Mouse (Mus musculus) neural tube, embryonic 13.5 days (tissue): ENCODE data around the gene Ttc7b. TPM values are rescaled to one million over a fixed set of nuclear protein-coding genes. Genes with fewer than 3 reads are reported as not detected.

Source experiments
- ATAC-seq: fragments of 200-750 bp; cut with Nextera tagmentation; 2 replicates; pipeline ENCODE4 v1.8.0; 2017; ENCODE audit warnings: low read depth, mild to moderate bottlenecking, moderate TSS enrichment, moderate library complexity
- H3K27ac ChIP-seq: fragments of 300-500 bp; sonication (generic); replicated peaks from 2 replicates; pipeline ENCODE4 v1.5.1; 2015; ENCODE audit warnings: moderate library complexity, mild to moderate bottlenecking, inconsistent platforms
- H3K27me3 ChIP-seq: fragments of 300-500 bp; sonication (generic); 2 replicates; pipeline ENCODE4 v1.6.1; 2015; ENCODE audit warnings: mild to moderate bottlenecking, inconsistent platforms
- H3K36me3 ChIP-seq: fragments of 300-500 bp; sonication (generic); 2 replicates; pipeline ENCODE4 v1.6.1; 2015; ENCODE audit warnings: mild to moderate bottlenecking, inconsistent platforms
- H3K4me1 ChIP-seq: fragments of 300-500 bp; sonication (generic); replicated peaks from 2 replicates; pipeline ENCODE4 v1.6.1; 2015; ENCODE audit warnings: inconsistent platforms
- H3K4me2 ChIP-seq: fragments of 300-500 bp; sonication (generic); 2 replicates; pipeline ENCODE4 v1.6.1; 2015; ENCODE audit warnings: inconsistent platforms, mild to moderate bottlenecking, moderate library complexity
- H3K4me3 ChIP-seq: fragments of 300-500 bp; sonication (generic); 2 replicates; pipeline ENCODE4 v1.5.1; 2015; ENCODE audit warnings: mild to moderate bottlenecking, inconsistent platforms
- H3K9ac ChIP-seq: fragments of 300-500 bp; sonication (generic); 2 replicates; pipeline ENCODE4 v1.6.1; 2015; ENCODE audit warnings: moderate library complexity, mild to moderate bottlenecking, inconsistent platforms
- H3K9me3 ChIP-seq: fragments of 300-500 bp; sonication (generic); 2 replicates; pipeline ENCODE4 v1.6.1; 2016; ENCODE audit warnings: inconsistent platforms
- WGBS: fragments of 180-500 bp; shearing (Covaris S2); methylation state at CpG from one replicate; pipeline ENCODE4 v1.1.7; 2015; 5-methylcytosine and 5-hydroxymethylcytosine counted together
- polyA plus RNA-seq: library from polyadenylated mRNA; unstranded; fragments of >200 nt; fragmentation: Nextera tagmentation; extraction: Ambion mirVana; gene quantifications from 2 replicates; pipeline ENCODE4 v1.2.1, GENCODE M21; 2015

The Ttc7b gene
- polyA plus RNA-seq, 1 experiment from 2014 or later = 7.3 TPM

GRCm38 (mm10) chr12:100503659-100504058 is 17.0 kb downstream of the Ttc7b start:
- peaks cover 15% of the 10 kb centered on the region for H3K36me3 ChIP-seq
- H3K9ac ChIP-seq = no peak overlapping the region
- H3K4me2 ChIP-seq = no peak overlapping the region
- H3K27me3 ChIP-seq = no peaks in the 10 kb centered on the region
- no peaks in the 10 kb centered on the region for H3K9me3 ChIP-seq
- H3K4me1 ChIP-seq = peaks cover 9% of the 10 kb centered on the region; the same call in 1 of the 2 replicates
- WGBS = 85% methylated on average over 4 of the region's 4 CpGs
- no peak overlapping the region for H3K27ac ChIP-seq
- ATAC-seq = no peak
- H3K4me3 ChIP-seq = no peak overlapping the region

GRCm38 (mm10) chr12:100502544-100502943 is 18.1 kb downstream of the Ttc7b start:
- Histone ChIP-seq H3K36me3 (peaks cover 25% of the 10 kb centered on the region), H3K4me1 (peaks cover 9% of the 10 kb centered on the region; the same call in 1 of the 2 replicates), H3K27me3 (no peaks in the 10 kb centered on the region), H3K27ac (no peak overlapping the region), H3K9ac (no peak overlapping the region), H3K4me2 (no peak overlapping the region), H3K9me3 (no peaks in the 10 kb centered on the region), H3K4me3 (no peak overlapping the region)
- ATAC-seq = no peak
- 87% methylated on average over 3 of the region's 3 CpGs for WGBS

GRCm38 (mm10) chr12:100501261-100501660 is 19.4 kb downstream of the Ttc7b start:
- H3K9me3 ChIP-seq = no peaks in the 10 kb centered on the region
- no peak for ATAC-seq
- no peak overlapping the region for H3K4me2 ChIP-seq
- no peak overlapping the region for H3K27ac ChIP-seq
- H3K9ac ChIP-seq = no peak overlapping the region
- no peak overlapping the region for H3K4me3 ChIP-seq
- peaks cover 9% of the 10 kb centered on the region; the same call in 1 of the 2 replicates for H3K4me1 ChIP-seq
- H3K36me3 ChIP-seq = peaks cover 37% of the 10 kb centered on the region
- 94% methylated on average over 4 of the region's 4 CpGs for WGBS
- no peaks in the 10 kb centered on the region for H3K27me3 ChIP-seq

GRCm38 (mm10) chr12:100499469-100499868 is 21.2 kb downstream of the Ttc7b start:
- Histone ChIP-seq H3K4me2 (no peak overlapping the region), H3K27me3 (no peaks in the 10 kb centered on the region), H3K9me3 (no peaks in the 10 kb centered on the region), H3K4me3 (no peak overlapping the region), H3K4me1 (peaks cover 9% of the 10 kb centered on the region; the same call in 1 of the 2 replicates), H3K27ac (no peak overlapping the region), H3K9ac (no peak overlapping the region), H3K36me3 (peaks cover 51% of the 10 kb centered on the region)
- no peak for ATAC-seq
- WGBS = 88% methylated on average over 13 of the region's 13 CpGs

- H3K27me3 ChIP-seq = no peaks in the 10 kb centered on the region
- 90% methylated on average over 5 of the region's 5 CpGs for WGBS
- H3K4me1 ChIP-seq = peaks cover 6% of the 10 kb centered on the region; the same call in 1 of the 2 replicates
- H3K4me3 ChIP-seq = no peak overlapping the region
- no peak overlapping the region for H3K4me2 ChIP-seq
- ATAC-seq = no peak
- H3K9ac ChIP-seq = no peak overlapping the region
- no peak overlapping the region for H3K27ac ChIP-seq
- H3K36me3 ChIP-seq = peaks cover 63% of the 10 kb centered on the region
- no peaks in the 10 kb centered on the region for H3K9me3 ChIP-seq
Measured at GRCm38 (mm10) chr12:100498006-100498405, 22.6 kb downstream of the Ttc7b start.

- Histone ChIP-seq H3K36me3 (peaks cover 76% of the 10 kb centered on the region), H3K4me1 (no peaks in the 10 kb centered on the region), H3K4me3 (no peak overlapping the region), H3K27me3 (no peaks in the 10 kb centered on the region), H3K9ac (no peak overlapping the region), H3K4me2 (no peak overlapping the region), H3K27ac (no peak overlapping the region), H3K9me3 (no peaks in the 10 kb centered on the region)
- ATAC-seq = no peak
- 95% methylated on average over 7 of the region's 7 CpGs for WGBS
Measured at GRCm38 (mm10) chr12:100495083-100495482, 25.5 kb downstream of the Ttc7b start.

GRCm38 (mm10) chr12:100493211-100493610 is 27.4 kb downstream of the Ttc7b start:
- WGBS = 87% methylated on average over 5 of the region's 5 CpGs
- no peak overlapping the region for H3K9ac ChIP-seq
- H3K36me3 ChIP-seq = peaks cover 76% of the 10 kb centered on the region
- ATAC-seq = no peak
- no peaks in the 10 kb centered on the region for H3K9me3 ChIP-seq
- no peak overlapping the region for H3K4me2 ChIP-seq
- H3K27me3 ChIP-seq = no peaks in the 10 kb centered on the region
- no peak overlapping the region for H3K27ac ChIP-seq
- no peak overlapping the region for H3K4me3 ChIP-seq
- H3K4me1 ChIP-seq = 0 out of 2 replicates have a peak, but pooled peaks cover 7% of the 10 kb centered on the region

GRCm38 (mm10) chr12:100492676-100493075 is 27.9 kb downstream of the Ttc7b start:
- 83% methylated on average over 3 of the region's 3 CpGs for WGBS

GRCm38 (mm10) chr12:100491967-100492611 is 28.5 kb downstream of the Ttc7b start:
- ATAC-seq = no peak
- H3K4me1 ChIP-seq = 0 out of 2 replicates have a peak, but pooled peaks cover 7% of the 10 kb centered on the region
- H3K4me3 ChIP-seq = no peak overlapping the region
- WGBS = 95% methylated on average over 10 of the region's 10 CpGs
- peaks cover 70% of the 10 kb centered on the region for H3K36me3 ChIP-seq
- H3K27ac ChIP-seq = no peak overlapping the region
- no peaks in the 10 kb centered on the region for H3K9me3 ChIP-seq
- H3K9ac ChIP-seq = no peak overlapping the region
- H3K4me2 ChIP-seq = no peak overlapping the region
- H3K27me3 ChIP-seq = no peaks in the 10 kb centered on the region

More at GRCm38 (mm10) chr12:100492676-100493075, 27.9 kb downstream of the Ttc7b start:
- Histone ChIP-seq H3K9ac (no peak overlapping the region), H3K9me3 (no peaks in the 10 kb centered on the region), H3K27ac (no peak overlapping the region), H3K4me3 (no peak overlapping the region), H3K27me3 (no peaks in the 10 kb centered on the region), H3K4me2 (no peak overlapping the region), H3K36me3 (peaks cover 73% of the 10 kb centered on the region), H3K4me1 (0 out of 2 replicates have a peak, but pooled peaks cover 7% of the 10 kb centered on the region)
- no peak for ATAC-seq

- no peaks in the 10 kb centered on the region for H3K27me3 ChIP-seq
- H3K9me3 ChIP-seq = no peaks in the 10 kb centered on the region
- H3K27ac ChIP-seq = no peak overlapping the region
- H3K4me3 ChIP-seq = no peak overlapping the region
- H3K4me1 ChIP-seq = 0 out of 2 replicates have a peak, but pooled peaks cover 7% of the 10 kb centered on the region
- H3K36me3 ChIP-seq = peaks cover 56% of the 10 kb centered on the region
- no peak overlapping the region for H3K4me2 ChIP-seq
- H3K9ac ChIP-seq = no peak overlapping the region
- ATAC-seq = no peak
- 94% methylated on average over 7 of the region's 7 CpGs for WGBS
Measured at GRCm38 (mm10) chr12:100489799-100490198, 30.8 kb downstream of the Ttc7b start.

- no peak overlapping the region for H3K27ac ChIP-seq
- no peaks in the 10 kb centered on the region for H3K9me3 ChIP-seq
- H3K27me3 ChIP-seq = no peaks in the 10 kb centered on the region
- H3K9ac ChIP-seq = no peak overlapping the region
- WGBS = 94% methylated on average over 5 of the region's 5 CpGs
- H3K36me3 ChIP-seq = peaks cover 48% of the 10 kb centered on the region
- no peak overlapping the region for H3K4me2 ChIP-seq
- H3K4me3 ChIP-seq = no peak overlapping the region
- H3K4me1 ChIP-seq = 0 out of 2 replicates have a peak, but pooled peaks cover 7% of the 10 kb centered on the region
- ATAC-seq = no peak
Measured at GRCm38 (mm10) chr12:100488368-100488767, 32.3 kb downstream of the Ttc7b start.

GRCm38 (mm10) chr12:100486232-100486631 is 34.4 kb downstream of the Ttc7b start:
- Histone ChIP-seq H3K27me3 (no peaks in the 10 kb centered on the region), H3K36me3 (peaks cover 32% of the 10 kb centered on the region), H3K9me3 (no peaks in the 10 kb centered on the region), H3K4me3 (no peak overlapping the region), H3K27ac (no peak overlapping the region), H3K9ac (no peak overlapping the region), H3K4me2 (no peak overlapping the region), H3K4me1 (0 out of 2 replicates have a peak, but pooled peaks cover 7% of the 10 kb centered on the region)
- 71% methylated on average over 6 of the region's 6 CpGs for WGBS
- no peak for ATAC-seq

- no peak overlapping the region for H3K4me3 ChIP-seq
- no peak overlapping the region for H3K4me2 ChIP-seq
- no peaks in the 10 kb centered on the region for H3K27me3 ChIP-seq
- no peak for ATAC-seq
- H3K36me3 ChIP-seq = peaks cover 10% of the 10 kb centered on the region; the same call in 1 of the 2 replicates
- 92% methylated on average over 1 of the region's 1 CpGs for WGBS
- no peak overlapping the region for H3K9ac ChIP-seq
- H3K27ac ChIP-seq = no peak overlapping the region
- H3K9me3 ChIP-seq = no peaks in the 10 kb centered on the region
- H3K4me1 ChIP-seq = no peaks in the 10 kb centered on the region
Measured at GRCm38 (mm10) chr12:100483054-100483453, 37.6 kb downstream of the Ttc7b start.
